Mouse (Mus musculus): Measurements from ENCODE around the gene Rnls. TPM values are rescaled to one million over a fixed set of nuclear protein-coding genes. Genes with fewer than 3 reads are reported as not detected.

The Rnls gene
- polyA plus RNA-seq, 1 experiment from 2014 or later = 8.3 TPM

- TF ChIP-seq CTCF (IDR thresholded peaks at IDR 0.05; ENCODE audit: low read depth) = peak; percentile 93
- H3K4me1 ChIP-seq (replicated peaks; ENCODE audit: control insufficient read depth, insufficient read depth, low read length) = no peaks in the 10 kb centered on the region
Measured at GRCm38 (mm10) chr19:33366661-33367060, 25.4 kb downstream of the Rnls start.

GRCm38 (mm10) chr19:33357019-33357418 lies 35.1 kb downstream of the Rnls start:
- WGBS = 33% methylated on average over 3 of the region's 3 CpGs
- Histone ChIP-seq H3K9ac (ENCODE audit: low read depth, low read length) (no peak overlapping the region), H3K9me3 (ENCODE audit: control insufficient read depth) (no peaks in the 10 kb centered on the region), H3K36me3 (ENCODE audit: control insufficient read depth, insufficient read depth) (no peaks in the 10 kb centered on the region), H3K27me3 (replicated peaks; ENCODE audit: control insufficient read depth, insufficient read depth, low read length) (no peaks in the 10 kb centered on the region), H3K4me2 (replicated peaks; ENCODE audit: low read depth) (no peak overlapping the region), H3K4me3 (ENCODE audit: low read depth, low read length) (no peak overlapping the region), H3K4me1 (replicated peaks; ENCODE audit: control insufficient read depth, insufficient read depth, low read length) (no peaks in the 10 kb centered on the region), H3K27ac (ENCODE audit: low read depth, low read length) (no peak overlapping the region)
- ATAC-seq = no peak
- TF ChIP-seq CTCF (IDR thresholded peaks at IDR 0.05; ENCODE audit: low read depth) = no peak

More at GRCm38 (mm10) chr19:33366661-33367060, 25.4 kb downstream of the Rnls start:
- Histone ChIP-seq H3K36me3 (ENCODE audit: control insufficient read depth, insufficient read depth) (no peaks in the 10 kb centered on the region), H3K4me2 (replicated peaks; ENCODE audit: low read depth) (no peak overlapping the region), H3K4me3 (ENCODE audit: low read depth, low read length) (no peak overlapping the region), H3K9ac (ENCODE audit: low read depth, low read length) (no peak overlapping the region), H3K27ac (ENCODE audit: low read depth, low read length) (no peak overlapping the region), H3K27me3 (replicated peaks; ENCODE audit: control insufficient read depth, insufficient read depth, low read length) (no peaks in the 10 kb centered on the region), H3K9me3 (ENCODE audit: control insufficient read depth) (no peaks in the 10 kb centered on the region)
- 2% methylated on average over 3 of the region's 3 CpGs for WGBS
- no peak for ATAC-seq

GRCm38 (mm10) chr19:33340119-33340518 lies 52.0 kb downstream of the Rnls start:
- H3K9me3 ChIP-seq (ENCODE audit: control insufficient read depth) = no peaks in the 10 kb centered on the region
- no peak overlapping the region for H3K4me3 ChIP-seq (ENCODE audit: low read depth, low read length)
- H3K36me3 ChIP-seq (ENCODE audit: control insufficient read depth, insufficient read depth) = no peaks in the 10 kb centered on the region
- no peak overlapping the region for H3K27ac ChIP-seq (ENCODE audit: low read depth, low read length)
- no peaks in the 10 kb centered on the region for H3K27me3 ChIP-seq (replicated peaks; ENCODE audit: control insufficient read depth, insufficient read depth, low read length)
- no peak for ATAC-seq
- no peak overlapping the region for H3K9ac ChIP-seq (ENCODE audit: low read depth, low read length)
- H3K4me2 ChIP-seq (replicated peaks; ENCODE audit: low read depth) = no peak overlapping the region
- TF ChIP-seq CTCF (IDR thresholded peaks at IDR 0.05; ENCODE audit: low read depth) = no peak
- WGBS = 95% methylated on average over 1 of the region's 1 CpGs
- H3K4me1 ChIP-seq (replicated peaks; ENCODE audit: control insufficient read depth, insufficient read depth, low read length) = no peaks in the 10 kb centered on the region

- H3K9me3 ChIP-seq (ENCODE audit: control insufficient read depth) = no peaks in the 10 kb centered on the region
- WGBS = 24% methylated on average over 4 of the region's 4 CpGs
- no peak overlapping the region for H3K4me2 ChIP-seq (replicated peaks; ENCODE audit: low read depth)
- no peak overlapping the region for H3K4me3 ChIP-seq (ENCODE audit: low read depth, low read length)
- H3K9ac ChIP-seq (ENCODE audit: low read depth, low read length) = no peak overlapping the region
- no peak for TF ChIP-seq CTCF (IDR thresholded peaks at IDR 0.05; ENCODE audit: low read depth)
- no peak for ATAC-seq
- no peaks in the 10 kb centered on the region for H3K4me1 ChIP-seq (replicated peaks; ENCODE audit: control insufficient read depth, insufficient read depth, low read length)
- no peaks in the 10 kb centered on the region for H3K27me3 ChIP-seq (replicated peaks; ENCODE audit: control insufficient read depth, insufficient read depth, low read length)
- H3K36me3 ChIP-seq (ENCODE audit: control insufficient read depth, insufficient read depth) = no peaks in the 10 kb centered on the region
- H3K27ac ChIP-seq (ENCODE audit: low read depth, low read length) = no peak overlapping the region
Measured at GRCm38 (mm10) chr19:33326706-33327641, 65.1 kb downstream of the Rnls start.

GRCm38 (mm10) chr19:33318785-33319184 lies 73.3 kb downstream of the Rnls start:
- Histone ChIP-seq H3K4me1 (replicated peaks; ENCODE audit: control insufficient read depth, insufficient read depth, low read length) (no peaks in the 10 kb centered on the region), H3K4me2 (replicated peaks; ENCODE audit: low read depth) (no peak overlapping the region), H3K9ac (ENCODE audit: low read depth, low read length) (no peak overlapping the region), H3K4me3 (ENCODE audit: low read depth, low read length) (no peak overlapping the region), H3K9me3 (ENCODE audit: control insufficient read depth) (no peaks in the 10 kb centered on the region), H3K27ac (ENCODE audit: low read depth, low read length) (no peak overlapping the region), H3K27me3 (replicated peaks; ENCODE audit: control insufficient read depth, insufficient read depth, low read length) (no peaks in the 10 kb centered on the region), H3K36me3 (ENCODE audit: control insufficient read depth, insufficient read depth) (no peaks in the 10 kb centered on the region)
- no peak for ATAC-seq
- no peak for TF ChIP-seq CTCF (IDR thresholded peaks at IDR 0.05; ENCODE audit: low read depth)
- 50% methylated on average over 1 of the region's 1 CpGs for WGBS

GRCm38 (mm10) chr19:33317130-33317529 lies 75.0 kb downstream of the Rnls start:
- TF ChIP-seq CTCF (IDR thresholded peaks at IDR 0.05; ENCODE audit: low read depth) = no peak
- Histone ChIP-seq H3K9me3 (ENCODE audit: control insufficient read depth) (no peaks in the 10 kb centered on the region), H3K4me2 (replicated peaks; ENCODE audit: low read depth) (no peak overlapping the region), H3K36me3 (ENCODE audit: control insufficient read depth, insufficient read depth) (no peaks in the 10 kb centered on the region), H3K27me3 (replicated peaks; ENCODE audit: control insufficient read depth, insufficient read depth, low read length) (no peaks in the 10 kb centered on the region), H3K27ac (ENCODE audit: low read depth, low read length) (no peak overlapping the region), H3K4me1 (replicated peaks; ENCODE audit: control insufficient read depth, insufficient read depth, low read length) (no peaks in the 10 kb centered on the region), H3K4me3 (ENCODE audit: low read depth, low read length) (no peak overlapping the region), H3K9ac (ENCODE audit: low read depth, low read length) (no peak overlapping the region)
- no peak for ATAC-seq
- 71% methylated on average over 4 of the region's 4 CpGs for WGBS
